Mouse (Mus musculus) hindbrain, embryonic 13.5 days (tissue): ENCODE results near the gene Gm4027. TPM values are rescaled to one million over a fixed set of nuclear protein-coding genes. Genes with fewer than 3 reads are reported as not detected.
"Not testable (repeated sequence)": the region's sequence is repeated elsewhere in the genome, so short reads cannot be mapped to it uniquely, and the experiment has no call there.

Experiments
- ATAC-seq: fragments of 200-750 bp; cut with Nextera tagmentation; 2 replicates; pipeline ENCODE4 v1.8.0; 2017; ENCODE audit warnings: moderate TSS enrichment; ENCODE audit not compliant: low FRiP score
- H3K27ac ChIP-seq: fragments of 300-500 bp; sonication (generic); 2 replicates; pipeline ENCODE4 v1.5.1; 2015; ENCODE audit warnings: inconsistent platforms, mild to moderate bottlenecking, moderate library complexity
- H3K27me3 ChIP-seq: fragments of 300-500 bp; sonication (generic); 2 replicates; pipeline ENCODE4 v1.6.1; 2015; ENCODE audit warnings: mild to moderate bottlenecking, inconsistent platforms
- H3K36me3 ChIP-seq: fragments of 300-500 bp; sonication (generic); 2 replicates; pipeline ENCODE4 v1.6.1; 2015; ENCODE audit warnings: mild to moderate bottlenecking, inconsistent platforms
- H3K4me1 ChIP-seq: fragments of 300-500 bp; sonication (generic); replicated peaks from 2 replicates; pipeline ENCODE4 v1.6.1; 2015; ENCODE audit warnings: inconsistent platforms
- H3K4me2 ChIP-seq: fragments of 300-500 bp; sonication (generic); 2 replicates; pipeline ENCODE4 v1.6.1; 2015; ENCODE audit warnings: inconsistent platforms, mild to moderate bottlenecking, moderate library complexity
- H3K4me3 ChIP-seq: fragments of 300-500 bp; sonication (generic); 2 replicates; pipeline ENCODE4 v1.5.1; 2015; ENCODE audit warnings: mild to moderate bottlenecking, inconsistent platforms
- H3K9ac ChIP-seq: fragments of 300-500 bp; sonication (generic); 2 replicates; pipeline ENCODE4 v1.6.1; 2015; ENCODE audit warnings: mild to moderate bottlenecking, inconsistent platforms
- H3K9me3 ChIP-seq: fragments of 300-500 bp; sonication (generic); 2 replicates; pipeline ENCODE4 v1.6.1; 2016; ENCODE audit warnings: inconsistent platforms
- WGBS: fragments of 180-500 bp; shearing (Covaris S2); methylation state at CpG from one replicate; pipeline ENCODE4 v1.1.7; 2015; 5-methylcytosine and 5-hydroxymethylcytosine counted together
- polyA plus RNA-seq: library from polyadenylated mRNA; unstranded; fragments of >200 nt; fragmentation: Nextera tagmentation; extraction: Ambion mirVana; gene quantifications from 2 replicates; pipeline ENCODE4 v1.2.1, GENCODE M21; 2015

The Gm4027 gene
- polyA plus RNA-seq = not detected in 2 replicates

DNA sequence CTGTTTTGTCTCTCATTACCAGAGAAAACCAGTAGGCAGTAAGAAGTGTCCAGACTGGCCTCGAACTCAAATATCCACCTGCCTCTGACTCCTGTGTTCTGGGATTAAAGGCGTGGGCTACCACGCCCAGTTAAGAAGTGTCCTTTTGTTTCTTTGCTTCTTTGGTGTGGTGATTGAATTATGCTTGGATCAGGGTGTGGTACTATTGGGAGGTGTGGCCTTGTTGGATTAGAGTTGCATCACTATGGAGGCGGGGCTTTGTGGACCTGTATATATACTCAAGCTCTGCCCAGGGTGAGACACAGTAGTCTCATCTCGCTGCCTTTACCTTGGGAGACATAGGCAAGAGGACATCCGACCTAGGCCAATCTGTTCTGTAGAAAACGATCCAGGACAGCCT, at the start of gene Gm4027:
TSS of gene Gm4027 (plus strand) at position 301 of the 400 bp plus-strand sequence.
- H3K27me3 ChIP-seq, ATAC-seq: not testable (repeated sequence)
- 95% methylated on average over 6 of the region's 7 CpGs for WGBS

DNA sequence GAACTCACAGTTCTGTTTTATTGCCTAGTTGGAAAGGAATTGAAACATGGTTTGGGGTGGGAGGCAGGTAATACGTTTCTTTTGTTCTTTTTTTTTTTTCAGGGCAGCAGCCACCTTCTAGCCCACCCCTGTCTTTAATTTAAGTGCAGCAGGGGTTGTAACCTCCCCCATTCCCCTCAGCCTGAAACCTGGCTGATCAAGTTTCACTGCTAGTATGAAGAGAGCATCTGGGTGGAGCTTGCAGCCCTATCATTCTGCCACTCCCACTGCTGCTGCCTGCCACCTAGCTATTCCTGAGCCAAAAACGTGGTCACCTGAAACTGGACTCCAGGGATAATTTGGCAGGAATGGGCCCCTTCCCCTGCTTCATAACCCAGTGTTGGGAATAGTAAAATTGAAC, 17.3 kb upstream of the Gm4027 start:
- not testable (repeated sequence) for ATAC-seq, H3K9me3 ChIP-seq, H3K27ac ChIP-seq, H3K36me3 ChIP-seq, H3K4me3 ChIP-seq, H3K27me3 ChIP-seq, H3K4me1 ChIP-seq, H3K9ac ChIP-seq, H3K4me2 ChIP-seq
- 30% methylated on average over 2 of the region's 2 CpGs for WGBS

More for the DNA sequence above, at the start of gene Gm4027:
- not testable (repeated sequence) for H3K27ac ChIP-seq, H3K9ac ChIP-seq, H3K4me3 ChIP-seq, H3K36me3 ChIP-seq, H3K9me3 ChIP-seq, H3K4me1 ChIP-seq, H3K4me2 ChIP-seq

DNA sequence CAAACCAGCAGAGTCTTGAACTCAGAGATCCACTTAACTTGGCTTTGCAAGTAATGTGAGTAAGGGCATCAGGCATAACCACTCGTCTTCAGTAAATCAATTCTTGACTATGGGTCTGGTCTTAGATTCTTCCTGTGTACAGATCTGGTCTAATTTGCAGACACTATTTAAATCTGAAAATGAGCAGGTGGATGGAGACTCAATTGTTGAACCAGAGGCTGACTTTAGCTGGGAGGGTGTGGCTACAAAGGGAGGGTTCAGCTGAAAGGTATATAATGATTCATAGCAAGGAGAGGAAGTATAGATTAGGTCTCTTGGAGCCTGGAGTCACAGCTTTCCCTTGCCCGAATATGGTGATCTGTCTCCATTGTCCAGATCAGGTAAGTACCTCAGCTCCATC, 16.3 kb upstream of the Gm4027 start, which contains the start of gene Oog1:
TSS of gene Oog1 (plus strand) at position 301 of the 400 bp plus-strand sequence.
- not testable (repeated sequence) for H3K4me2 ChIP-seq, ATAC-seq, H3K27ac ChIP-seq, H3K27me3 ChIP-seq, H3K4me3 ChIP-seq, H3K4me1 ChIP-seq, H3K36me3 ChIP-seq, H3K9ac ChIP-seq, H3K9me3 ChIP-seq
- WGBS = 86% methylated on average over 1 of the region's 2 CpGs

DNA sequence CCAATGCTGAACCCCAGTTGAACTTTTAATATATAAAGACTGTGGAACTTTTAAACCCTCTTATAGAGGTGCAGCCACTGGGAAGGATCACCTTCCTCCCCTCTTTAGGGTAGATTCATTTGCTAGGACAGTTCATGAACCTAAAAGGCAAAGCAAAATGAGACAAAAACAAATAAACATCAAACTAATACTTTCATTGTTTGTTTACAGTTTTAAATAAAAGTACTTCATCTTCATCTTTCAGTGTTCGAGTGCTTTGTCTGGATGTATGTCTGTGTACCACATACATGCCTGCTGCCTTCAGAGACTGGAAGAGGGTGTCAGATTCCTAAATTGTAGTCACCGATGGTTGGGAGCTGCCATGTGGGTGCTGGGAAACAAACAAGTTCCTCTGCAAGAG, 25.9 kb downstream of the Gm4027 start, which contains the start of gene Gm16381:
TSS of gene Gm16381 (minus strand) at position 101 of the 400 bp plus-strand sequence.
- H3K4me2 ChIP-seq, H3K4me1 ChIP-seq, H3K9ac ChIP-seq, H3K36me3 ChIP-seq, H3K27ac ChIP-seq, H3K27me3 ChIP-seq, H3K9me3 ChIP-seq, ATAC-seq, H3K4me3 ChIP-seq: not testable (repeated sequence)
- WGBS = 75% methylated on average over 2 of the region's 2 CpGs

DNA sequence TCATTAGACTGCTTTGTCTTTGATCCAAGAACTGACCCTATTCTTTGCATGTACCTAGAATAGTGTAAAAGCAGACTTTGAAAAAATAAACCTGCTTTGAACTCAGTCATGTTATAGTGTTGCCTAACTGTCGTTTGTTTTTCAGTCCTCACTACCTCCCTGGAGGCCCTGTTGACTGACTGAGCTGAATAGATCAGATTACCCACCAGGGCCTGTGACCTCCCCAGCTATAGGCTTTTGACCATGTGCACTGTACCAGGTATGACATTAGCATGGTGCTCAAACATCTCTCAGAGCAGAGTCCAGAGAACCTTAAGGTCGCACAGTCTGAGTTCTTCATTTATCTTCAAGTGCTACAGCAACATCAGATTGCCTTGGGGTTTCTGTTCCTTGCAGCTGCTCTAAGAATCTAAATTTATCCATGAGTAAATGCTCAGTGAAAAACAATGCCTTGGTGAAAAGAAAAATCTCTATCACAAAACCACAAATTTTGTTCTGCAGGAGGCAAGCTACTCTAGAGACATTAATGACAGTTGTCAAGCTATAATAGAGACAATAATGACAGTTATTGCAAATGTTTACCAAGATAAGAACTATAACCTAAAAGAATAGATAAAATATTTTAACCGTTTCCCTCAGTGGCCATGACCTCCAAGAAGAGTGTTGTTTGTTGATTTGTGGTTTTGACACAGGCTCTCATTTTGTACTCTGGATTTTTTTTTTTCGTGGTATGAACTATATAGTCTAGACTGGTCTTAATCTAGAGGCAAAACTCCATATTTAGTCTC, 34.4 kb downstream of the Gm4027 start:
- H3K4me3 ChIP-seq, ATAC-seq, H3K4me1 ChIP-seq, H3K4me2 ChIP-seq, H3K27ac ChIP-seq, H3K27me3 ChIP-seq, H3K9ac ChIP-seq, H3K9me3 ChIP-seq, H3K36me3 ChIP-seq: not testable (repeated sequence)
- 72% methylated on average over 2 of the region's 4 CpGs for WGBS

Other genes starting within 250 kb of the Gm4027 start
- gene Sptlc2, start 230.5 kb upstream of the Gm4027 start, polyA plus RNA-seq = 64.8 and 70.5 TPM in 2 replicates
- gene Slirp, start 175.0 kb upstream of the Gm4027 start, polyA plus RNA-seq = 283 and 290 TPM in 2 replicates
- gene Alkbh1, start 174.9 kb upstream of the Gm4027 start, polyA plus RNA-seq = 45.5 and 48.2 TPM in 2 replicates
- gene Snw1, start 146.6 kb upstream of the Gm4027 start, polyA plus RNA-seq = 124 and 129 TPM in 2 replicates
- gene Gm5788, start 124.1 kb upstream of the Gm4027 start, polyA plus RNA-seq = not detected in 2 replicates
- gene Gm8300, start 104.6 kb upstream of the Gm4027 start, polyA plus RNA-seq = not detected in 2 replicates
- gene Oog1, start 16.2 kb upstream of the Gm4027 start, polyA plus RNA-seq = not detected in 2 replicates
- gene Gm16381, start 25.8 kb downstream of the Gm4027 start, polyA plus RNA-seq = not detected in 2 replicates
- not detected in 2 replicates for gene Gm21319, start 156.9 kb downstream of the Gm4027 start, polyA plus RNA-seq
- not detected in 2 replicates for gene Gm21936, start 176.6 kb downstream of the Gm4027 start, polyA plus RNA-seq
- not detected in 2 replicates for gene BB287469, start 197.7 kb downstream of the Gm4027 start, polyA plus RNA-seq
- not detected in 2 replicates for gene Gm2001, start 223.5 kb downstream of the Gm4027 start, polyA plus RNA-seq